Mouse (Mus musculus): ENCODE data around the gene Sohlh2. TPM values are rescaled to one million over a fixed set of nuclear protein-coding genes. Genes with fewer than 3 reads are reported as not detected.

The Sohlh2 gene
- polyA plus RNA-seq, 1 experiment from 2014 or later, result not detected

GRCm38 (mm10) chr3:55250631-55251030 lies 68.8 kb downstream of the Sohlh2 start:
- H3K27ac ChIP-seq, result no peak overlapping the region
- H3K4me1 ChIP-seq (replicated peaks; ENCODE audit: insufficient read depth, low read length), result no peaks in the 10 kb centered on the region
- 73% methylated on average over 2 of the region's 2 CpGs for WGBS
- TF ChIP-seq CTCF (IDR thresholded peaks at IDR 0.05; ENCODE audit: low read depth), result no peak
- H3K9ac ChIP-seq (ENCODE audit: low read depth, low read length), result no peak overlapping the region
- H3K4me2 ChIP-seq (ENCODE audit: low read length), result no peak overlapping the region
- H3K4me3 ChIP-seq (replicated peaks; ENCODE audit: low read depth, low read length), result no peak overlapping the region
- no peaks in the 10 kb centered on the region for H3K9me3 ChIP-seq (replicated peaks; ENCODE audit: low read length)
- DNase-seq (ENCODE audit: low spot score) (no peak), ATAC-seq (replicated peaks; ENCODE audit: low FRiP score, low read depth) (no peak)
- H3K36me3 ChIP-seq (ENCODE audit: insufficient read depth, low read length), result no peaks in the 10 kb centered on the region; the same call in 1 of the 2 replicates
- H3K27me3 ChIP-seq (ENCODE audit: insufficient read depth, low read length), result no peaks in the 10 kb centered on the region

Small RNA genes within 50 kb of the gene (microRNA-seq; reads per million reads assigned to microRNA genes)
- gene Gm22029, result not detected

Other genes with a start within 250 kb of the Sohlh2 start
- gene Ccna1, start 126.5 kb upstream of the Sohlh2 start, polyA plus RNA-seq (2015; fragmentation: Nextera tagmentation; extraction: Ambion mirVana), result 1.4 and 1.6 TPM in 2 replicates
- gene Spg20, start 69.9 kb upstream of the Sohlh2 start, polyA plus RNA-seq (2015; fragmentation: Nextera tagmentation; extraction: Ambion mirVana), result 29.5 and 33.3 TPM in 2 replicates
- 0.20 and 0.28 TPM in 2 replicates for gene Ccdc169, start 44.7 kb upstream of the Sohlh2 start, polyA plus RNA-seq (2015; fragmentation: Nextera tagmentation; extraction: Ambion mirVana)
- gene Dclk1, start 60.3 kb downstream of the Sohlh2 start, polyA plus RNA-seq (2015; fragmentation: Nextera tagmentation; extraction: Ambion mirVana), result 18.3 and 27.5 TPM in 2 replicates